Mouse (Mus musculus) adrenal gland, postnatal 14 days (tissue): ENCODE data around the gene Fgfr2. TPM values are rescaled to one million over a fixed set of nuclear protein-coding genes. Genes with fewer than 3 reads are reported as not detected.

Experiments used
- DNase-seq: peaks from one replicate; pipeline ENCODE4 v3.0.0; 2021; ENCODE audit warnings: mixed read lengths
- total RNA-seq: library from RNA; stranded (reverse); gene quantifications from 2 replicates; pipeline ENCODE4 v1.2.3, GENCODE M21; 2021

Gene Fgfr2
- total RNA-seq, 1 experiment from 2014 or later = 227 TPM

DNA sequence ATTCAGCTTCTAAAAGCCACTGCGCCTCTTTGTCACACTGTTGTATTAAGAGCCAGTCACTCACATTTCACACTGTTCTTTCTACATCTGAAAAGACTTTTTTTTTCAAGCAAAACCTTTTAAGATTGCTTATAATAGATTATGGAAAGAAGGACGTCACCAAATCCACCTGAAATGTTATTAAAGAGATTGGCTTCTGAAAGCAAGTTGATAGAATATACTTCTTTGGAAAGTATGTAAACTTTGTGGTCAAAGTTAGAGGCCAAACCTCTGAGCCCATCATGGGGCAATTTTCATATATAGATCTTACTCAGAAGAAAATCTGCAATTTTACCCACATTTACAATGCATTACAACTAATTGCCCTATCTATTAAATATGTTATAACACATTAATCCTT, 306.6 kb downstream of the Fgfr2 start:
- DNase-seq = no peak

DNA sequence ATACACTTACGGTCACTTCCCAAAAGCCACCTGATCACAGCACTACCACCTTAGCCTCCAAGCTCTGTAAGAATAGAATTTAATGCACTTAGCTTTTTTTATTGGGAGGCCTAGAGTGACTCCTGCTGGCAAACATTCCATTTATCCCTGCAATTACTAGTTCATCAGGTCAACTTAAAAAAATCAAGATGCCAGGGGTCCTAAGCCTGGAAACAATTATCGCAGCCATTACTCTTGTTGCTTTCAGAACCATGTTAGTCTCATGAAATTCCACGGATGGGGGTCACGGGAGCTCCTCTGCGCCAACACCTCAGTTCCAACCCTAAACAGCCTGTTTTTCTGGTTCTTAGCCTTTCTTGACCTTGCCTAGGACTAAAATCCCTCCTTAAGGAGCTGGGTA, 308.1 kb downstream of the Fgfr2 start:
- no peak for DNase-seq

- peak; percentile 13 for DNase-seq
Measured at GRCm38 (mm10) chr7:132814089-132814450, 309.1 kb downstream of the Fgfr2 start.

DNA sequence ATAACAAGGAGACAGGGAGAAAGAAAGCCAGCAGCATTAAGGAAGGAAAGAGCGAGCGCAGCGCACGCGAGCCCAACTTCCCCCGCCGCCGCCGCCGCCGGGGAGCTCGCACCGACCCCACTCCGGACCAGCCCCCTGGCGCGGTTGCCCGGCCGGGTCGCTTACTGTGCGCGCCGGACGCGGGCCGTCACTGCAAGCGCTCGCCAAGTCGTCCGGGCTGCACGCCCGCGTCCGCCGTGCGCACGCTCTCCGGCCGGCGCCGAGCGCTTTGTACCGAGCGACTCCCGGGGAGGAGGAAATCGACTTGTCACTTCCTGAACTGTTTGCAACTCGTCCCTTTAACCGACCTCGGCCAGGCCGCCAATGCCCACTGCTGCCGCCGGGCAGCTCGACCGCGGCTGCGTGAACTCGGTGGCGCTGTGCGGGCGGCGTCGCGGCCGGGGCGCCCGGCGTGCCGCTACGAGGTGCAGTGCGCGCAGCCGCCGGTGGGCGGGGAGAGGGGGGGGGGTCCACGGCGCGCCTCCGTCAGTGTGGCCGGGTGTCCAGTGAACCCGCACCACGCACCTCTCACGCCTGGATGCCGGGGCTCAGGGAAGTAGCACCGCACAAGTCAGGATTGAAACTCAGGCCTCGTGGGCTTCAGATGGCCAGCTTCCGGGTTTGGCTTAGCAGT, 309.6 kb downstream of the Fgfr2 start, which contains the start of gene Fam53b:
Gene Fam53b (minus strand): TSS at position 471 of the 673 bp plus-strand sequence.
- DNase-seq = peak; percentile 90

- DNase-seq = peak; percentile 82
Measured at GRCm38 (mm10) chr7:132812619-132813415, 310.3 kb downstream of the Fgfr2 start.

- peak; percentile 57 for DNase-seq
Measured at GRCm38 (mm10) chr7:132811716-132812618, 311.2 kb downstream of the Fgfr2 start.

DNA sequence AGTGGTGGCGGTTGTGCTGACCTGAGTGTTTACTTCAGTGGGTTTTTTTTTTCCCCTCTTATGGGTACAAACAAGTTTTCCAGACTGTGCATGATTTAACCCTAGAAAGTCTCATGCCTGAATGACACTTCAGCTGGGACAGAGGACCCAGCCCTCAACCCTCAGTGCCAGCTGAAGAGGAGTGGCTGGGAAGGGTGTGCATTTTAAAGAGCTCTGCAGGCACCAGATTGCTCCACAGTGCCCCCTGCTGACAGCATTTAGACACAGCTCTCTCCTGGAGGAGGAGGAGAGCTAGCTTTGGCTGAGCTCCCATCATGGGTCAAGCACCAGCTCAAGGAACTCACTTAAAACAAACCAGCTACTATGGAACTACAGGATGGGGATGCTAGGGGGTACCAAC, 312.3 kb downstream of the Fgfr2 start:
- peak; percentile 96 for DNase-seq

GRCm38 (mm10) chr7:132810368-132810767, 312.8 kb downstream of the Fgfr2 start:
- DNase-seq = peak; percentile 73

- DNase-seq = no peak
Measured at GRCm38 (mm10) chr7:132809721-132810120, 313.4 kb downstream of the Fgfr2 start.

GRCm38 (mm10) chr7:132808841-132809682, 314.1 kb downstream of the Fgfr2 start:
- DNase-seq = peak; percentile 64

GRCm38 (mm10) chr7:132808051-132808796, 314.9 kb downstream of the Fgfr2 start:
- no peak for DNase-seq

- DNase-seq = no peak
Measured at GRCm38 (mm10) chr7:132806926-132807857, 316.0 kb downstream of the Fgfr2 start.

GRCm38 (mm10) chr7:132806286-132806685, 316.9 kb downstream of the Fgfr2 start:
- peak; percentile 67 for DNase-seq

DNA sequence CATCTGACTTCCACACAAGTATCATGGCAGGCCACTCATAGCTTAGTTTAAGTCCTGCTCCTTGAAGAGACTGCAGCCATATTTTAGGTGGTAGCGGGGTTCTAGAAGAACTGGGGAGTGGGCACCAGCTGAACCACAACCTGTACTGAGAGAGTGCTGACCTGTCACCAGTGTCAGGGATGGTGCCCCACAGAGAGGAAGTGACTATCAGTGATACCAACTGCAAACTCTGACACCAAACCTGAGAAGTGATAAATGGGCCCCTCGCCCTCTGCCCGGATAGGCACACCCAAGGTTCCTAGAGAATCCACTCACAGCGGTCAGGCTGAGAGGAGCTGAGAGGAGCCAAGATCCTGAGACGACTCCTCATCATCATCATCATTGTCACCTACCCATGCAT, 318.2 kb downstream of the Fgfr2 start:
- DNase-seq = no peak

- no peak for DNase-seq
Measured at GRCm38 (mm10) chr7:132804461-132804860, 318.7 kb downstream of the Fgfr2 start.

DNA sequence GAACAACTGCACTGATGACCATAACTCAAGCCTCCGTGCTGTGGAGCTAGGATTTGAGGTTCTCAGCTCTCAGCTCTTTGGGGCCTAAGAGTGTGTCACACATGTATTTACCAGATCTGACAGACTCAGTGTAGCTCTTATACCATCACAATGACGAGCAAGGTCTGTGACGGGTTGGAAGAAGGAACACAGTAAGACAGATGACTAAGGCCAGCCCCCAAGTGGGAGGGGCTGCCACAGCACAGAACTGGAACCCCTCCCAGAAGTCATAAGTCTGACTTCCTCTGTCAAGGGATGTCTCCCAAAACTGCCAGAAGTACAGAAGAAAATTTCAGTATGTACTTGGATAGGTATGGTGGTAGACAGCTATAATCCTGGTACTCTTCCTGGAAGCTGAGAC, 319.2 kb downstream of the Fgfr2 start:
- peak; percentile 59 for DNase-seq

- no peak for DNase-seq
Measured at GRCm38 (mm10) chr7:132803336-132803735, 319.8 kb downstream of the Fgfr2 start.

DNA sequence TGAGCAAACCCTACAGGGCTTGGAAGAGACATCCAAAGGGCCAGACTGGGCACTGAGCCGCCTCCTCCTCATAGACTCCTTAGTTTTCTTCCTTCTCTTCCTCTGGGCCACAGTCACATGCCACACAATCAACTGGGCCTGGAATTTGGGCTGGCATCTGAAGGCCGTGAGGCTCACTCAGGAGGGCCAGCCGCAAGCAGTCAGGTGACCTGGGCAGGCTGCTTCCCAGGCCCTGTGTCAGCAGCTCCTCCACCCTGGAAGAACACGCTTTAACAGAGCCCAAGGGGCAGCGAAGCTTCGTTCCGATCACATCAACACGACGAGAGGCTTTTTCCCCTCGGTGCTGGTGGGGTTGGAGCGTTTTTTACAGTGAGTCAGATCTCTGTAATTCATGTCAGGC, 320.5 kb downstream of the Fgfr2 start:
- peak; percentile 60 for DNase-seq

DNA sequence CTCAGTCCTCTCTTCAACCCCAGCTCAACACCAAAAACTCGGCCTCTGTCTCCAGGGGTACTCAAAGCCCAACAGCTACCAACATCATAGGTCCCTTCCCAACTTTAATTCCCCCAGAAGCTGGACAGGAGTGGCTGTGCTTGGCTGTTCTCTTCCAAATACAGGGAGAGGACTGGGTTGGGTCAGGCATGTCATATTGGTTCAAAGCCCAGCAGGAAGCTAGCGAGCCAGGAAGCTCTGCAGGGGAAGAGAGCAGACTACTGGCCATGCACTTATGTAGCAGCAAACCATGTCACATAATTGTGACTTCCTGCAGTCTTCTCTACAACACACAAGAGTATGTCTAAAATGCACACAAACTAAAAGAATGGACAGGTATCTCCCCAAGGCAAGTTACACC, 321.1 kb downstream of the Fgfr2 start:
- no peak for DNase-seq

DNA sequence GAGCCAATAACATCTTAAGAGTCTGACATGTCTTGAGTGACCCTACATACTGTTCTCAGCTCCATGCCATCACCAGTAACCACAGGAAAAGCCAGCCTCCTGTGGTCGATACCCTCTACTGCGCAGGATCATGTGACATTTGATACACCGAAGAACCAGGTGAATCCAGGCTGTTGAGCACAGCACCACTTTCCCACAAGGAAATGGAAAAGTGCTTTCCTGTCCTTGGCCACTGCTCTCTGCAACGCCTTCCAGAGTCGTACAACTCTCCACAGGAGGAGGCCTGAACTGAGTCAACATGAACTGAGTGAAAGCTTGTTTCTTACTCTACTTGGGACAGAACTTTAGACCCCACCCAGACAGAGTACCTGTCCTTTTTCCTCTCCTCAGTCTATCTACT, 321.6 kb downstream of the Fgfr2 start:
- DNase-seq = no peak
